Mouse (Mus musculus) stomach, embryonic 16.5 days (tissue): ENCODE measurements at regions not wholly inside any gene's neighbourhood (a gene's known extent, or its start where the extent isn't known, plus 50 kb on each side); places are given as distances from the start of the nearest gene placed in this dataset.

ENCODE experiments used
- ATAC-seq: fragments of 200-750 bp; cut with Nextera tagmentation; 2 replicates; pipeline ENCODE4 v1.8.0; 2017; ENCODE audit warnings: moderate number of reproducible peaks, moderate TSS enrichment; ENCODE audit not compliant: insufficient read depth, low FRiP score
- H3K27ac ChIP-seq: fragments of 300-500 bp; sonication (generic); 2 replicates; pipeline ENCODE4 v1.5.1; 2014; ENCODE audit warnings: low read length
- H3K27me3 ChIP-seq: fragments of 300-500 bp; sonication (generic); 2 replicates; pipeline ENCODE4 v1.6.1; 2014; ENCODE audit warnings: low read length, control low read depth, mixed read lengths; ENCODE audit not compliant: control insufficient read depth, insufficient read depth
- H3K36me3 ChIP-seq: fragments of 300-500 bp; sonication (generic); 2 replicates; pipeline ENCODE4 v1.6.1; 2014; ENCODE audit warnings: low read length; ENCODE audit not compliant: control insufficient read depth, insufficient read depth
- H3K4me1 ChIP-seq: fragments of 300-500 bp; sonication (generic); 2 replicates; pipeline ENCODE4 v1.6.1; 2014; ENCODE audit warnings: low read length, control low read depth, mixed read lengths; ENCODE audit not compliant: control insufficient read depth, insufficient read depth
- H3K4me2 ChIP-seq: fragments of 300-500 bp; sonication (generic); 2 replicates; pipeline ENCODE4 v1.6.1; 2014; ENCODE audit warnings: low read depth, low read length, mixed read lengths
- H3K4me3 ChIP-seq: fragments of 300-500 bp; sonication (generic); replicated peaks from 2 replicates; pipeline ENCODE4 v1.5.1; 2014; ENCODE audit warnings: mild to moderate bottlenecking, low read length
- H3K9ac ChIP-seq: fragments of 300-500 bp; sonication (generic); 2 replicates; pipeline ENCODE4 v1.6.1; 2014; ENCODE audit warnings: low read length
- H3K9me3 ChIP-seq: fragments of 300-500 bp; sonication (generic); replicated peaks from 2 replicates; pipeline ENCODE4 v1.6.1; 2016; ENCODE audit warnings: low read length, control low read depth; ENCODE audit not compliant: control insufficient read depth
- WGBS: fragments of 180-500 bp; shearing (Covaris S2); extraction: QIAGEN DNeasy Blood & Tissue Kit; methylation state at CpG from one replicate; pipeline ENCODE4 v1.1.7; 2014; 5-methylcytosine and 5-hydroxymethylcytosine counted together

DNA sequence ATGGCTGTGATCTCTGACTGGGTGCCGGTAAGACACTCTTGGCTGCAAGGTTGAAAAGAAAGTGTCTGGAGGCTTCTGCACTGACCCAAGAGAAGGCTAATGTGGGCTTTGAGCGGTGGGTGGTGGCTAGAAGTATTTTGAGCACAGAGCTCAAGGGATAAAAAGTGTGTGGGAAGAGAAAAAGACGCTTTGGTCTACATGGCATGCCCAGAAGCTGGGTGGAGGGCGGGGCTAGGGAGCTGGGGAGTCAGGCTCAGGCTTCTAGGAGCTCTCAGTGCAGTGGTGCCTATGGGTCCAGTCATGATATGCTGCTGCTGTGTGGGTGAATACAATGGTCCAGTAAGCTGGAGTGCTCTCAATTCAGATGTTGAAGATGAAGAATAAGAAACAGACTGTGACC is 152.1 kb downstream of the Efnb1 start:
- no peak for ATAC-seq
- Histone ChIP-seq H3K9me3 (no peaks in the 10 kb centered on the region), H3K9ac (no peak overlapping the region), H3K4me3 (no peak overlapping the region), H3K4me1 (peaks cover 15% of the 10 kb centered on the region), H3K4me2 (no peak overlapping the region), H3K27me3 (peaks cover 11% of the 10 kb centered on the region), H3K27ac (no peak overlapping the region), H3K36me3 (no peaks in the 10 kb centered on the region)
- 76% methylated on average over 4 of the region's 4 CpGs for WGBS

DNA sequence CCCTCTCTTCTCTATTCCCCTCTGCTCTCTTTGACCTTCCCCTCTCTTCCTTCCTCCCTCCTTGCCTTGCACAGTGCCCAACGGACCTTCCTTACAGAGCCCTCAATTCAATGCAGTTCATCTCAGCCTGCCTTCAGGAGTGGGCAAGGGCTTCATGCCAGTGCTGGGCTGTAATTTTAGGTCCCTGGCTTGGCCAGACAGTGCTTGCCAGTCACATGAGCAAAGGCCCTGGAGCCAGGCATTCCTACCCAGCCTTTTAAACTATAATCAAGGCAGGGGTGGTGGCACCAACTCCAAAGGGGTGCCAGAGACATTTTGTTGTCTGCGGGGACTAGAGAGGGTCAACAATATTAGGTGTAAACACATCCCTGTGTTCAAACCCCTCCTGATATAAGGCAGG is 150.9 kb downstream of the Efnb1 start:
- Histone ChIP-seq H3K4me1 (peaks cover 13% of the 10 kb centered on the region), H3K27me3 (peaks cover 11% of the 10 kb centered on the region; the same call in 1 of the 2 replicates), H3K27ac (no peak overlapping the region), H3K9me3 (no peaks in the 10 kb centered on the region), H3K4me2 (no peak overlapping the region), H3K9ac (no peak overlapping the region), H3K4me3 (no peak overlapping the region), H3K36me3 (no peaks in the 10 kb centered on the region)
- no peak for ATAC-seq
- 71% methylated on average over 2 of the region's 2 CpGs for whole genome bisulfite sequencing

DNA sequence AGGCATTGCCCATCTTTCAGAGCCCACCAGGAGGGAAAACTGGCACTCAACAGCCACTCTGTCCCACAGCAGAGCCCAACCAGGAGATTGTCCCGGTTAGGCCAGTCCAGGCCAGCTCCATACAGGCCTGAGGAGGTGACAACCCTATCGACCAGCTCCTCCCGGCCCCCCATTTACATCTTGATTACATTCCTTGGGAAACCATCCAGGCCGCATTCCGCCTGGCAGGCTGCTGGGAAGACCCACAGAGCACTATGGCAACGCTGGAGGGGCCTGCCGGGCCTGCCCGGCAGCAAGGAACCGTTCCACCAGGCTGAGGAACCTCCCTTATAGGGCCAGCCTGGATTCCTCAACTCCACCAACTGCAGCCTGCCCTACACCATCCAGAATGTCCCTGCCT is 149.7 kb downstream of the Efnb1 start:
- Histone ChIP-seq H3K27ac (peak overlapping the region; percentile 70), H3K36me3 (no peaks in the 10 kb centered on the region), H3K4me3 (no peak overlapping the region), H3K9ac (no peak overlapping the region), H3K27me3 (peaks cover 9% of the 10 kb centered on the region; the same call in 1 of the 2 replicates), H3K4me1 (peaks cover 7% of the 10 kb centered on the region), H3K9me3 (no peaks in the 10 kb centered on the region), H3K4me2 (no peak overlapping the region)
- ATAC-seq = peak; percentile 88
- 32% methylated on average over 9 of the region's 9 CpGs for whole genome bisulfite sequencing

DNA sequence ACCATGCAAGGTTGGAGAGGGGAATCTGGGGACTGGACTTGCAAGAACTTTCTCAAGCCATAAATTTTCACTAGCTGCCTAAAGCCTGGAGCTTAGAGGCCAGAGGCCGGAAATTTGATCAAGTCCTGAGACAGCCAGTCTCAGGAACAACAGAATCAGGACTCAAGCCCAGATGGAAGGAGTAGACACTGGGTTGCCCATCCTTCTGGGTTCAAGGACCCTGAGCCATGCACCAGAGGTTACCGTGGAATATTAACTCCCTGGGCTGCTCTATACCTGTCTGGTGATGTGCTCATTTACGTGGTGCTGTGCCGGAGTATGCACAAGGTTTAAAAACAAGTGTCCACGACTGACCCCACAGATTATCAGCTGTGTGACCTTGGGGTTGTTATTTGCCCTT is 145.1 kb downstream of the Efnb1 start:
- no peak overlapping the region for H3K4me2 ChIP-seq
- H3K27ac ChIP-seq = no peak overlapping the region
- H3K36me3 ChIP-seq = no peaks in the 10 kb centered on the region
- no peak overlapping the region for H3K4me3 ChIP-seq
- H3K4me1 ChIP-seq = peaks cover 4% of the 10 kb centered on the region
- WGBS = 77% methylated on average over 5 of the region's 5 CpGs
- no peaks in the 10 kb centered on the region for H3K9me3 ChIP-seq
- ATAC-seq = no peak
- peaks cover 11% of the 10 kb centered on the region; the same call in 1 of the 2 replicates for H3K27me3 ChIP-seq
- H3K9ac ChIP-seq = no peak overlapping the region

DNA sequence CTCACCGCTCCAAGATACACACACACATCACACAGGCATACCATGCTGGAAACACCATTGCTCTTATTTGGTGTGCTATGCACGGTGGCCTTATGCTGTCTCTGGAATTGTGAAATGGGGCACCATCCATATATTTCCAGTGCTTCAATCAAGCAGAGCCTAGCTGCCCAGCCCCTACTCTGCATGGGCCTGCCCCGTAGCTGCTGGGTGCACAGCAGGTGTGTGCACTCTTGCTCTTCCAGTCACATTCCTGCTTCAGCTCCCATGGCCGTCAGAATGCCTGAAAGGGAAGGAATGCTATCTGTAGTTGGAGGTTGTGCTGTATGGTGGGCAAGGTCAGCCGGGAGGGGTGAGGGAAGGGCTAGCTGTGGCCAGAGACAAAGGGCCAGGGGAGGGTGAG is 144.6 kb downstream of the Efnb1 start:
- Histone ChIP-seq H3K9ac (no peak overlapping the region), H3K27me3 (peaks cover 16% of the 10 kb centered on the region), H3K4me3 (no peak overlapping the region), H3K9me3 (no peaks in the 10 kb centered on the region), H3K27ac (no peak overlapping the region), H3K4me1 (no peaks in the 10 kb centered on the region), H3K4me2 (no peak overlapping the region), H3K36me3 (no peaks in the 10 kb centered on the region)
- ATAC-seq = no peak
- 61% methylated on average over 5 of the region's 5 CpGs for WGBS

DNA sequence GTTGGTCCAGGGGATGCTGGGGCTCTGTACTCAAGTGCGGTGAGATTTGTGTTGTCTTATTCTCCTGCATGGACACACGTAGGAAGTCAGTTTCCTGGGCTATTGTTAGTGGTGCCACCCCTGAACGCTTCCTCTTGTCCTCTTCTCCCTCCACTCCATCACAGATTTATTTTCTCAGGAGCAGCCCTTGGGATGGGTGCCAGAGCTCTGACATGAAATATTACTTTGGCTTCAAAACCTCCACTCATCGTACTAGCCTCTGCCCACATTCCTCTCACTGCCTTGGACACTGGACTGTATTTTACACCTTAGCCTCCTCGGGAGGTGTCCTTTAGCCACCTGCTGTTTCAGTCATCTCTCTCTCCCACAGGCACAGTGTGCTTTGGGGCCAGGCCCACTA is 139.6 kb downstream of the Efnb1 start:
- no peak overlapping the region for H3K4me3 ChIP-seq
- no peaks in the 10 kb centered on the region for H3K4me1 ChIP-seq
- H3K36me3 ChIP-seq = no peaks in the 10 kb centered on the region
- no peak overlapping the region for H3K9ac ChIP-seq
- no peak overlapping the region for H3K4me2 ChIP-seq
- ATAC-seq = no peak
- H3K27me3 ChIP-seq = peaks cover 20% of the 10 kb centered on the region
- H3K9me3 ChIP-seq = no peaks in the 10 kb centered on the region
- no peak overlapping the region for H3K27ac ChIP-seq
- WGBS = 57% methylated on average over 5 of the region's 5 CpGs

DNA sequence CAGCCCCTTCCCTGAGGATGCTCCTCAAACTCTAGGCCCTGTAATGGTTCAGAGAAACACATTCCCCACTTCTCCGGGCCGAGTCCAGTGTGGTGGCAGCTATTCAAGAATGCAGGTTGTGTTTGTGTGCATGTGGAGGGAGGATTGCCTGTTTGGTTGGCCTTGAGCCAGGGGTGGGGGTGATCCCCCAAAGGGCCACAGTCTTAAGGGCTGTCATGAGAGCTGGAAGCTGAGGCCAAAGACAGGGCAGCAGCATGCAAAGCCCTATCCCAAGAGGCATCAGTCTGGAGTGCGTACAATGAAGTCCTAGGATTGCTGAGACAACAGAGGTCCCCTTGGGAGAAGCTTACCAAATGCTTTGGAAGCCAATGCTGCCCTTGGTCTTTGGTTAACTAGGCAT is 136.0 kb downstream of the Efnb1 start:
- no peaks in the 10 kb centered on the region for H3K4me1 ChIP-seq
- H3K27me3 ChIP-seq = peaks cover 10% of the 10 kb centered on the region
- ATAC-seq = no peak
- H3K4me2 ChIP-seq = no peak overlapping the region
- no peak overlapping the region for H3K27ac ChIP-seq
- no peaks in the 10 kb centered on the region for H3K36me3 ChIP-seq
- WGBS = 51% methylated on average over 3 of the region's 3 CpGs
- H3K9ac ChIP-seq = no peak overlapping the region
- no peaks in the 10 kb centered on the region for H3K9me3 ChIP-seq
- H3K4me3 ChIP-seq = no peak overlapping the region

DNA sequence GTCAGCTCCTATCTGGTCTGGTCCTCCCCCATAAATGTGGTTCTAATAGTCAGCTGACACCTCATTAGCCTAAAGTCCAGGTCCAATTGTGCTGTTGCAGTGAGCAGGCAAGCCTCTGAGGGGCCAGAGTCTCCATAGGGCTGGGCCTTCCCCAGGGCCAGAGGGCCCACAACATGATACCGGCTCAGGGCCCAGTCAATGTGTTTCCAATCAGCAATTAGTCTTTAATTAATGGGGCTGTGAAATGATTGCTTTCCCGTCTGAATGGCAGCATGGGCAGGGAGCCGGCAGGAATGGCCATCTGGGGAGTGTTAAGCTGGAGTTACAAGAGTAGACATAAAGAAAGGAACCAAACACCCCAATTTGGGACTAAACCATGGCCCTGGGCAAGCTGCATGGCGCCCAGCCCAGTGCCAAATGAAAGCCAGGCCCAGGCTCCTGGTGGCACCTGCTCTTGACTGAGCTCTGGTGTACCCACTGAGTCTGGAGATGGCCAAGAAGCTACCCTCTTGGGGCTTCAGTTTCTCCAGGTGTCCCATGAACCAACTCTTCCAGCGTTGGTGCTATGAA is 113.2 kb downstream of the Efnb1 start:
- H3K9ac ChIP-seq = no peak overlapping the region
- H3K27ac ChIP-seq = no peak overlapping the region
- peaks cover 11% of the 10 kb centered on the region; the same call in 1 of the 2 replicates for H3K27me3 ChIP-seq
- no peak for ATAC-seq
- H3K4me3 ChIP-seq = no peak overlapping the region
- H3K4me2 ChIP-seq = no peak overlapping the region
- H3K4me1 ChIP-seq = no peaks in the 10 kb centered on the region
- H3K9me3 ChIP-seq = no peaks in the 10 kb centered on the region
- no peaks in the 10 kb centered on the region for H3K36me3 ChIP-seq
- WGBS = 78% methylated on average over 5 of the region's 5 CpGs

DNA sequence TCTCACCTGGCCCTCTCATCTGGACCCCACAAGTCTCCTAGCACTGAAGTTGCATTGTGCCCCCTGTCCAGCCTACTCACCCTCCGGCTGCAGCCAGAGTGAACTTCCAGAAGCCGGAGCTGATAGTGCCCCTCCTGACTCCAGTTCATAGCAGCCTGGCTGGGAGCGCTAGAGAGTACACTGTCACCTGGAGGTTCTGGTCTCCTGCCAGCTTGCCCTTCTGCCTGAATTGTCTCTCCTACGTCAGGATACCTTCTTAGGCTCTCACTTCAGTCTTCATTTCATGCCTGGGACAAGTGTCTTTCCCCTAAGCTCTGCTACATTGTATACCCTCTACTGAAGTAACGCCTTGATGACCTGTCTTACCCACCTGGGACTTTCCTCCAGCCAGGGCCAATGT is 112.3 kb downstream of the Efnb1 start:
- no peak for ATAC-seq
- Histone ChIP-seq H3K9ac (no peak overlapping the region), H3K9me3 (no peaks in the 10 kb centered on the region), H3K4me1 (no peaks in the 10 kb centered on the region), H3K27me3 (peaks cover 10% of the 10 kb centered on the region; the same call in 1 of the 2 replicates), H3K27ac (no peak overlapping the region), H3K36me3 (no peaks in the 10 kb centered on the region), H3K4me2 (no peak overlapping the region), H3K4me3 (no peak overlapping the region)
- WGBS = 84% methylated on average over 5 of the region's 5 CpGs
